Mouse (Mus musculus): Measurements from ENCODE around the gene Cd80. TPM values are rescaled to one million over a fixed set of nuclear protein-coding genes. Genes with fewer than 3 reads are reported as not detected.

Gene Cd80
- 1 to 10 TPM; 1.1 to 2.4 TPM for total RNA-seq (2023)

GRCm38 (mm10) chr16:38455511-38456418 lies at the start of gene Cd80:
Gene Cd80 (plus strand): TSS chr16:38455561.

DNA sequence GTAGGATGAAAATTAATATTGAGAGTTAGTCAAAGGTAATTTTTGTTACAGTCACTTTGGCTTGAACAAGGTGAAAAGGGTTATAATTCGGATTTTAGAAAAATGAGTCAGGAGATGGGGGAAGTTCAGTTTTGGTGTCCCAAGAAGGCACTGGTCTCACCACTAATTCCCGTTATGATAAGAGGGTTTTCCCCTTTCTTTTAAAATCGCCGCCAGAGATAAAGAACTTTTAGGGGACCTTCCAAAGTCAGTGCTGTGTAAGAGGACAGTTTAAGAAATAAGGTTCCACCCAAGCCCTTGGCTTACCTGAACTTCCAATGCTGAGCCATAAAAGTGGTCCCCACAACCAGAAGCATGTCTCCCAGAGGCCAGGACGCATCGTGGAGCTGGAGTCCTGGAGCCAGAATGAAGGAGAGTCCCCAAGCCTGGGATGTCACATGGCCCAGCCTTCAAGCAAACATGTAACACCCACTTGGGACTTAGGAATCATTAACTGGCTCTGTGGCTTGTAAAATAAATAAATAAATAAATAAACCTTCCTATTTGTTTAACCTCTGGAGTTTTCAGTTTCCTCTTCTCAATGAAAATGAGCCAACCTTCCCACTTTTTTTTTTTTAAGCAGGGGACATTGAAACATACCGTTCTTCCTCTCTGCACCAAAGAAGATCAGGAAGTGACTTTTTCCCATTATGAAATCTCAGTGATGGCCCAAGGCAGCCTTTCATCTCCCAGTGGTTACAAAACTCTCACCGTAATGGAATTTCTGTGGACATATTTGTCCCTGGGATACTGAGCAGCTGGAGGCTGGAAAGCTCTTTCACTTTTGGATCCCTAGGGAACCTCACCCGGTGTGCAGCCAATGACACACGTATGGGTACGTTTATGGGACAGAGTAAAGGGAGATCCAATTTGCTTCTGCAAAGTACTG lies 22.6 kb upstream of the Cd80 start, which contains the start of gene Pla1a:
Gene Pla1a, minus strand, starts transcription at position 648 of the 928 bp plus-strand sequence.

DNA sequence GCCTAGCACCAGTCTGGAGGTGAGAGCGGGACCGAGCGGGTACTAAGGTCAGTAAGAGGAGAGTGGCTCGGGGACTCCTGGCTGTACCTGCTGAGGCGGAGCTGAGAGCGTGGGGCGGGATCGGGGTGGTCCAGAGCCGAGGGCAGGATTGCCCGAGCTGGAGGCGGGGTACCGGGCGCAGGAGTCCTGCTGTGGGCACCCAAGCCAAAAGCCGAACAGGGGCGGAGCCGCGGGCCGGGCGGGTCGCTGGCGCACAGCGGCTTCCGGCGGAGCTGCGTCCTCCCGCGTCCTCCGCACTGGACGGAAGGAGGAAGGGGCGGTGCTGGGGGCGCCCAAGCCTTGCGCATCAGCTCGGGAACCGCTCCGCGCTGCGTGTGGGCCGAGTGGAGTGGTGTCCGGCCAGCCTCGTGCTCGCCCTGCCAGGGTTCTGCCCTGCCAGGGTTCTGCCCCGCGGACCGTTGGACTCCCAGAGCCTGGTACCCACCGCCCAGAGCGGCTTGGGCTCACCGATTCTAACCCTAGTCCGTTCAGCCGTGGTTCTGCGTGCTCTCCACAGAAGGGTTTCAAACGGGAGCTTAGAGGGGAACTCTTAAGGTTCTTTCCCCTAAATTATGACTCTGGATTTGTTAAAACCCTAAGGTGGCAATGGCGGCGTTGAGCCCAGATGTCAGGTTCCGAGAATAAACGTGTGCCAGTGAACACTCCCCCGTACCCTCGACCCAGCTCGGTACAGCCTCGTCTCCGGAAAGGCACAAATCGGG lies 2.7 kb upstream of the Cd80 start, which contains the start of gene Adprh:
Gene Adprh, minus strand, starts transcription at position 262 of the 761 bp plus-strand sequence.

DNA sequence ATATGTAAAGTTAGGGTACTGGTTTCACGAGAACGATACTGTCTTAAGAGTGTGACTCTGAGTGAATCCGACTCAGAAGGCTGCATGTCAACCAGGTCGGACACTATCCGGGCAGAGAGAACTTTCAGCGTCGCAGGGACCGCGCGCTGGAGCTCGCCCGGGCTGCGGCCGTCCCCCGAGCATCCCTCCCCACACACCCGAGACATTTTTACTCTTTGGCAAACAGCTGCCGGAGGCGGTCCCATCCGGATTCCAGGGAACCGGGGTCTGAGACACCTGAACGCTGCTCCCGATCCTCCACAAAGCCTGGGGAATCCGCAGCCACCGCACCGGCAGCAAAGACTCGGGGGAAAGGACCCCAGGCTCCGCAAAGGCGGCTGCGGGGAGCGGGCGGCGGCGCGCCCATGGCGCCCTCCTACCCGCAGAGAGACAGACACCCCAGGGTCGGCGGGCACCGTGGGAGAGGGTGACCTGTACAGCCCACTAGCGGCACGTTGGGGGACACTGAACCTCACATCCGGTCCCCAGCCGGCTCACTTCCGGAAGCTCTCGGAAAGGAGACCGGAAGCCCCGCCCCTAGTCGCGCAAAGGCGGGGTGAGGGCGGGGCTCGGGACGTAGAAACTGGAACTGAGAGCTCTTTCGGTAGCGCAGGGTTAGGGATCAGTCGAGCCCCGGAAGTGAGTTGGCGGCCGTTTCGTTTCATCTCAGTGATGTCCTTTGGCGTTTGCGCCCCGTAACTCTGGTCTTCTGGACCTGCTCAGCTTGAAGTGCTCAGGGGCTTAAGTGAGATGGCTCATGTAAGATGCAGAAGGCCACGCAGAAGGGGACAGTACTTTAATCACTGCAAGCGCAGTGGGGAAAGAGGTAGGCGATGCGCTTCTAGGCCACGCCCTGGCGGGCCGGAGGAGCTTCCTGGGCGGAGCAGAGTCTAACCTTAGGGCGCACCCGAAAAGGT lies 67.0 kb downstream of the Cd80 start, which contains the start of gene Timmdc1:
Gene Timmdc1, minus strand, starts transcription at position 535 of the 956 bp plus-strand sequence.

Other genes with a start within 250 kb of the Cd80 start
- gene Nr1i2, start 160.7 kb upstream of the Cd80 start, total RNA-seq (2023) = not detected
- gene Maats1, start 113.4 kb upstream of the Cd80 start, total RNA-seq (2023) = under 1 TPM; 0.30 to 0.35 TPM
- gene Cox17, start 108.6 kb upstream of the Cd80 start, total RNA-seq (2023) = 10 to 100 TPM; 72.1 to 73.3 TPM
- gene Gm21987, start 108.5 kb upstream of the Cd80 start, total RNA-seq (2023) = not detected
- gene Popdc2, start 93.4 kb upstream of the Cd80 start, total RNA-seq (2023) = not detected
- gene Pla1a, start 22.4 kb upstream of the Cd80 start, total RNA-seq (2023) = not detected
- gene Adprh, start 2.9 kb upstream of the Cd80 start, total RNA-seq (2023) = 10 to 100 TPM; 28.7 to 33.8 TPM
- 10 to 100 TPM; 21.4 to 22.9 TPM for gene Timmdc1, start 67.1 kb downstream of the Cd80 start, total RNA-seq (2023)
- gene Poglut1, start 94.7 kb downstream of the Cd80 start, total RNA-seq (2023) = 10 to 100 TPM; 32.7 to 36.1 TPM
- gene Tmem39a, start 103.1 kb downstream of the Cd80 start, total RNA-seq (2023) = 10 to 100 TPM; 63.8 to 67.0 TPM

All from B cell, adult 67 days (primary cell).